Mouse (Mus musculus) embryonic fibroblast, embryonic 13.5 days (primary cell): Measurements from ENCODE around the gene Itgb1bp1. TPM values are rescaled to one million over a fixed set of nuclear protein-coding genes. Genes with fewer than 3 reads are reported as not detected.

Source experiments
- H3K27ac ChIP-seq: 2 replicates; pipeline ENCODE4 v1.5.1; 2012; ENCODE audit warnings: low read length, control low read depth, inconsistent platforms; ENCODE audit not compliant: insufficient read depth
- H3K4me1 ChIP-seq: 2 replicates; pipeline ENCODE4 v1.6.1; 2011; ENCODE audit warnings: low read length; ENCODE audit not compliant: control insufficient read depth, insufficient read depth
- H3K4me3 ChIP-seq: 2 replicates; pipeline ENCODE4 v1.5.1; 2011; ENCODE audit warnings: mild to moderate bottlenecking, control low read depth, low read length; ENCODE audit not compliant: insufficient read depth
- CTCF ChIP-seq: IDR thresholded peaks from 2 replicates; pipeline ENCODE4 v1.5.1; 2011; ENCODE audit warnings: mild to moderate bottlenecking, control low read depth, low read length, moderate library complexity, borderline replicate concordance; ENCODE audit not compliant: insufficient read depth
- POLR2A ChIP-seq: IDR thresholded peaks from 2 replicates; pipeline ENCODE4 v1.6.1; 2011; ENCODE audit warnings: low read depth, mild to moderate bottlenecking, control low read depth, low read length, moderate library complexity
- polyA plus RNA-seq: library from polyadenylated mRNA; stranded (reverse); fragments of >200 nt; gene quantifications from 2 replicates; pipeline ENCODE4 v1.2.4, GENCODE M21; 2011; ENCODE audit warnings: low read depth; ENCODE audit not compliant: missing spikeins, insufficient read length

Itgb1bp1 gene
- polyA plus RNA-seq, 1 experiment, result 53.9 TPM

GRCm38 (mm10) chr12:21227076-21227980, 58.8 kb downstream of the Itgb1bp1 start:
- H3K4me1 ChIP-seq, result peaks cover 7% of the 10 kb centered on the region; the same call in 1 of the 2 replicates
- no peak for TF ChIP-seq CTCF
- TF ChIP-seq POLR2A, result no peak
- H3K27ac ChIP-seq, result no peak overlapping the region
- H3K4me3 ChIP-seq, result no peak overlapping the region

GRCm38 (mm10) chr12:21226316-21226715, 59.8 kb downstream of the Itgb1bp1 start:
- TF ChIP-seq CTCF, result no peak
- no peak for TF ChIP-seq POLR2A
- peaks cover 7% of the 10 kb centered on the region; the same call in 1 of the 2 replicates for H3K4me1 ChIP-seq
- no peak overlapping the region for H3K27ac ChIP-seq
- no peak overlapping the region for H3K4me3 ChIP-seq

- no peak overlapping the region for H3K27ac ChIP-seq
- H3K4me3 ChIP-seq, result no peak overlapping the region
- TF ChIP-seq CTCF, result no peak
- no peak for TF ChIP-seq POLR2A
- H3K4me1 ChIP-seq, result peaks cover 7% of the 10 kb centered on the region; the same call in 1 of the 2 replicates
These were observed 60.7 kb downstream of the Itgb1bp1 start for GRCm38 (mm10) chr12:21225358-21225757.

GRCm38 (mm10) chr12:21223923-21224322, 62.2 kb downstream of the Itgb1bp1 start:
- no peak for TF ChIP-seq CTCF
- TF ChIP-seq POLR2A, result no peak
- Histone ChIP-seq H3K27ac (no peak overlapping the region), H3K4me1 (peaks cover 7% of the 10 kb centered on the region; the same call in 1 of the 2 replicates), H3K4me3 (no peak overlapping the region)

GRCm38 (mm10) chr12:21220596-21220995, 65.5 kb downstream of the Itgb1bp1 start:
- H3K4me3 ChIP-seq, result no peak overlapping the region
- no peaks in the 10 kb centered on the region for H3K4me1 ChIP-seq
- H3K27ac ChIP-seq, result no peak overlapping the region
- no peak for TF ChIP-seq POLR2A
- TF ChIP-seq CTCF, result no peak

- TF ChIP-seq CTCF, result no peak
- no peak for TF ChIP-seq POLR2A
- Histone ChIP-seq H3K27ac (no peak overlapping the region), H3K4me1 (no peaks in the 10 kb centered on the region), H3K4me3 (no peak overlapping the region)
These were observed 68.2 kb downstream of the Itgb1bp1 start for GRCm38 (mm10) chr12:21217776-21218444.

- no peak for TF ChIP-seq CTCF
- no peak for TF ChIP-seq POLR2A
- H3K4me3 ChIP-seq, result no peak overlapping the region
- no peak overlapping the region for H3K27ac ChIP-seq
- no peaks in the 10 kb centered on the region for H3K4me1 ChIP-seq
These were observed 71.4 kb downstream of the Itgb1bp1 start for GRCm38 (mm10) chr12:21214551-21215165.

- Histone ChIP-seq H3K27ac (no peak overlapping the region), H3K4me1 (no peaks in the 10 kb centered on the region)
- TF ChIP-seq POLR2A (no peak), CTCF (no peak)
These were observed 73.2 kb downstream of the Itgb1bp1 start for GRCm38 (mm10) chr12:21212876-21213275.

GRCm38 (mm10) chr12:21209273-21209672, 76.8 kb downstream of the Itgb1bp1 start:
- TF ChIP-seq POLR2A (no peak), CTCF (no peak)
- H3K27ac ChIP-seq, result no peak overlapping the region
- H3K4me1 ChIP-seq, result peaks cover 7% of the 10 kb centered on the region
- no peak overlapping the region for H3K4me3 ChIP-seq

More at GRCm38 (mm10) chr12:21212876-21213275, 73.2 kb downstream of the Itgb1bp1 start:
- H3K4me3 ChIP-seq, result no peak overlapping the region

- peaks cover 7% of the 10 kb centered on the region for H3K4me1 ChIP-seq
- no peak overlapping the region for H3K27ac ChIP-seq
- H3K4me3 ChIP-seq, result no peak overlapping the region
- TF ChIP-seq CTCF (no peak), POLR2A (no peak)
These were observed 77.8 kb downstream of the Itgb1bp1 start for GRCm38 (mm10) chr12:21208172-21208795.
